Mouse (Mus musculus) spleen, adult 2 months (tissue): Measurements from ENCODE around the gene Reln.

Experiments used
- CTCF ChIP-seq: fragments of 200-500 bp; IDR thresholded peaks from 2 replicates; pipeline ENCODE4 v1.5.1; 2011; ENCODE audit warnings: mild to moderate bottlenecking, inconsistent platforms; ENCODE audit not compliant: insufficient read depth, insufficient read length, insufficient replicate concordance; ENCODE audit errors: extremely low read depth
- POLR2A ChIP-seq: fragments of 200-500 bp; IDR thresholded peaks from 2 replicates; pipeline ENCODE4 v1.6.1; 2011; ENCODE audit warnings: low read depth, low read length, inconsistent platforms

DNA sequence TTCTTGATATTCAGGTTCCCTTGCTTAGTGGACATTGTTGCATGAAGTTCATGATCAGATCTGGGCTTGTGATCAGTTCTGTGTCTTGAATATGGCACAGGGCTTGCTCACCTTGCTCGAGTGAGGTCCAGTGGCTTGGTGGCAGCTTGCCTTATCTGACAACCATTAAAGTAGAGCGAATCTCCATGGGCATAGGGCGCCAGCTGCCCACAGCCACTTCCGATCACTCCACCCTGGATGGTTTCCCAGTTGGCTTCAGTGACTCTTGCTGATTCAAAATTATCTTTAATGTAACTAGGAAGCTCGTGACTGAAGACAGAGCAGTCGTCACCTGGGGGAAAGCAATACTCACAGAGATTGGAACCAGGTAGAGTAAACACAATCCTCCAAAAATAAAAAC lies 445.6 kb downstream of the Reln start:
- TF ChIP-seq POLR2A, result no peak
- no peak for TF ChIP-seq CTCF
